Comparison of ENCODE assay signal across 31 mouse cellular contexts in the genomic region with DNA sequence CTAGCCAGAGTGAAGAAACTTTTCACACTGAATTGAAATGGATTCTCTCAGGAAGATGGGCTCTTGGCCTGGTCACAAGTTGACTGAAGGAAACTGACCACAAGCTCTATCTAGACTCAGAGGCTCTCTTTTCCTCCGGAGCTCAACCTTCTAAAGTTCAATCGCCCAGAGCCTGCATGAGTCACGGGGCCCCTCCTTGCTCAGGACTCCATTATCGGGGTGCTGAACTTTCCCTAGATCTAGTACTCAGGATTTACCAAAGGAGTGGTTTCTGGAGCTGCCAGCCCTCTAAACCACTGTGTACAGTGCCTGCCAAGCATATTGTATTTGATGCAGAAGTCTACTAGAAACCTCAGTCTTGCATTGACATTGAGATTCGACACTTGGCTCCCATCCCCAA.
"Had no signal": no experiment of that assay in that cellular context is flagged by ENCODE, and none has a peak within 500 bp of the region (broad histone marks: within the 10 kb centered on the region; RNA-seq: fewer than 3 reads in every experiment).

No protein-coding gene starts in this region.

- H3K9me3 ChIP-seq: limb, embryonic 10.5 days; limb, embryonic 12.5 days; limb, embryonic 13.5 days; limb, embryonic 15.5 days; liver, embryonic 12.5 days; liver, embryonic 13.5 days; liver, embryonic 15.5 days; lung, embryonic 15.5 days; midbrain, embryonic 10.5 days; midbrain, embryonic 13.5 days; midbrain, embryonic 15.5 days had no signal

- H3K4me3 ChIP-seq: limb, embryonic 10.5 days; limb, embryonic 12.5 days; limb, embryonic 13.5 days; limb, embryonic 15.5 days; liver, embryonic 12.5 days; liver, embryonic 13.5 days; liver, embryonic 15.5 days; lung, embryonic 15.5 days; megakaryocyte, embryonic 14.5 days; midbrain, embryonic 10.5 days; midbrain, embryonic 12.5 days; midbrain, embryonic 13.5 days; midbrain, embryonic 15.5 days; myocyte had no signal

- DNase-seq: left cerebral cortex, postnatal 4 days; liver; liver, embryonic 13.5 days; liver, postnatal 0 days; lung, adult 18-20 months; lung, adult 2 months; lung, embryonic 14.5 days; lung, postnatal 10 days; lung, postnatal 14 days; lung, postnatal 36 days; lung, postnatal 4 days; midbrain, embryonic 14.5 days had no signal

- H3K27ac ChIP-seq: limb, embryonic 10.5 days; limb, embryonic 12.5 days; limb, embryonic 13.5 days; limb, embryonic 15.5 days; liver, embryonic 12.5 days; liver, embryonic 13.5 days; liver, embryonic 14.5 days; liver, embryonic 15.5 days; lung, embryonic 15.5 days; macrophage; midbrain, embryonic 10.5 days; midbrain, embryonic 12.5 days; midbrain, embryonic 13.5 days; midbrain, embryonic 15.5 days had no signal

- H3K9ac ChIP-seq: limb, embryonic 12.5 days; limb, embryonic 13.5 days; limb, embryonic 15.5 days; liver, embryonic 12.5 days; liver, embryonic 13.5 days; liver, embryonic 14.5 days; liver, embryonic 15.5 days; liver, postnatal 0 days; lung, embryonic 14.5 days; lung, embryonic 15.5 days; midbrain, embryonic 12.5 days; midbrain, embryonic 13.5 days; midbrain, embryonic 15.5 days had no signal

- H3K27me3 ChIP-seq: limb, embryonic 12.5 days; limb, embryonic 13.5 days; limb, embryonic 15.5 days; liver, embryonic 12.5 days; liver, embryonic 13.5 days; liver, embryonic 15.5 days; lung, embryonic 15.5 days; midbrain, embryonic 12.5 days; midbrain, embryonic 13.5 days; midbrain, embryonic 15.5 days had no signal

- ATAC-seq: liver, embryonic 12.5 days; liver, postnatal 0 days; lung, postnatal 0 days; midbrain, embryonic 13.5 days; midbrain, embryonic 15.5 days; midbrain, embryonic 16.5 days had no signal

- H3K4me2 ChIP-seq: limb, embryonic 12.5 days; limb, embryonic 13.5 days; limb, embryonic 15.5 days; liver, embryonic 11.5 days; liver, embryonic 12.5 days; liver, embryonic 13.5 days; liver, embryonic 15.5 days; lung, embryonic 14.5 days; lung, embryonic 15.5 days; midbrain, embryonic 11.5 days; midbrain, embryonic 12.5 days; midbrain, embryonic 13.5 days; midbrain, embryonic 15.5 days had no signal

- H3K36me3 ChIP-seq: limb, embryonic 10.5 days; limb, embryonic 12.5 days; limb, embryonic 13.5 days; limb, embryonic 15.5 days; liver, embryonic 12.5 days; liver, embryonic 13.5 days; liver, embryonic 15.5 days; lung, embryonic 15.5 days; midbrain, embryonic 10.5 days; midbrain, embryonic 12.5 days; midbrain, embryonic 13.5 days; midbrain, embryonic 15.5 days had no signal

- H3K4me1 ChIP-seq: limb, embryonic 10.5 days; limb, embryonic 12.5 days; limb, embryonic 13.5 days; limb, embryonic 15.5 days; liver, embryonic 12.5 days; liver, embryonic 13.5 days; liver, embryonic 15.5 days; lung, embryonic 15.5 days; megakaryocyte, embryonic 14.5 days; midbrain, embryonic 10.5 days; midbrain, embryonic 12.5 days; midbrain, embryonic 13.5 days; midbrain, embryonic 15.5 days had no signal
